Mouse (Mus musculus) liver, adult 2 months (tissue): ENCODE data around the gene Gbp8.

Experiments used
- CTCF ChIP-seq: fragments of 200-500 bp; IDR thresholded peaks from 2 replicates; pipeline ENCODE4 v1.5.1; 2011; ENCODE audit warnings: low read depth, low read length, control low read depth
- POLR2A ChIP-seq: fragments of 200-500 bp; IDR thresholded peaks from 2 replicates; pipeline ENCODE4 v1.6.1; 2011; ENCODE audit warnings: low read length, control low read depth; ENCODE audit not compliant: insufficient read depth; ENCODE audit errors: extremely low read depth

DNA sequence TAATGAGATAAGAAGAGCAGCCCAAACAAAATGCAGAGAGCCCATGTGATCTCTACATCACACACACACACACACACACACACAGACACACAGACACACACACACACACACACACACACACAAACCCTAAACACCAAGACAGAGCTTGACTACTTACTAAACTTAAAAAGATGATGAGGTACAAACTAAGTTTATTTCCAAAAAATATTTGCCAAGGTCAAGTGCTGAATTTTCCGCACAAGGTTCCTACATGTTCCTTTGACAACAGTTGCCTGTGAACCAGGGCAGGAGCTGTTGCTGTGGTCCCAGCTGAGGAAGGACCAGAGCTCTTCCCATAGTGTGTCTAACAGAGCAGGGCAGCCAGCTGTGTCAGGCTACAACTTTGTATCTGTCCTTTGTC, 434 bp downstream of the Gbp8 start:
- TF ChIP-seq CTCF (no peak), POLR2A (no peak)
